Mouse (Mus musculus): ENCODE data around the gene Mgme1. TPM values are rescaled to one million over a fixed set of nuclear protein-coding genes. Genes with fewer than 3 reads are reported as not detected.

The Mgme1 gene
- polyA plus RNA-seq, 1 experiment from 2014 or later: 12.5 TPM

DNA sequence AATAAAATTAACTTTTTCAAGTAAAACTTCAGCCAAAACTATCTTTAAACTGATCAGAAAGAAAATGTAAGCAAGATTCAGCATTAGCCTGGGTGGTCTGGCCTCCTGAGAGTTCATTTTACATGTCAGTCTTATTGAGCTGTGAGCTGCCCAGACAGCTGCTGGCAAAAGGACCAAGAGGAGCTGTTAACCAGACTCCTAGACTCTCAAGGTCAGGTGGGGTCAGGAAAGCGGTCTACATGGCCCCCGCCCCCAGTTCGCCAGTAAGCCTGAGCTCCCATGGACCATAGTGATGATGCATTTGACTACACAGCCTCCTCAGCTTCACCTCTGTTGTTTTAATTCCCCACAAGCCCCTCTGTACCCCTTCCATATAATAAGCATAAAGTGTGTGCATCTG lies 34.7 kb upstream of the Mgme1 start:
- no peak for DNase-seq (ENCODE audit: low spot score)
- Histone ChIP-seq H3K27me3 (replicated peaks; ENCODE audit: control insufficient read depth, insufficient read depth, low read length) (no peaks in the 10 kb centered on the region), H3K27ac (ENCODE audit: low read depth, low read length) (no peak overlapping the region), H3K9ac (ENCODE audit: low read length) (no peak overlapping the region), H3K36me3 (ENCODE audit: control insufficient read depth, insufficient read depth, low read length) (no peaks in the 10 kb centered on the region), H3K4me3 (ENCODE audit: low read depth, low read length) (no peak overlapping the region), H3K9me3 (replicated peaks; ENCODE audit: control insufficient read depth, low read length) (no peaks in the 10 kb centered on the region), H3K4me2 (ENCODE audit: low read length) (no peak overlapping the region), H3K4me1 (ENCODE audit: control insufficient read depth, insufficient read depth, low read length) (no peaks in the 10 kb centered on the region)
- no peak for ATAC-seq
- WGBS: 89% methylated on average over 3 of the region's 3 CpGs

DNA sequence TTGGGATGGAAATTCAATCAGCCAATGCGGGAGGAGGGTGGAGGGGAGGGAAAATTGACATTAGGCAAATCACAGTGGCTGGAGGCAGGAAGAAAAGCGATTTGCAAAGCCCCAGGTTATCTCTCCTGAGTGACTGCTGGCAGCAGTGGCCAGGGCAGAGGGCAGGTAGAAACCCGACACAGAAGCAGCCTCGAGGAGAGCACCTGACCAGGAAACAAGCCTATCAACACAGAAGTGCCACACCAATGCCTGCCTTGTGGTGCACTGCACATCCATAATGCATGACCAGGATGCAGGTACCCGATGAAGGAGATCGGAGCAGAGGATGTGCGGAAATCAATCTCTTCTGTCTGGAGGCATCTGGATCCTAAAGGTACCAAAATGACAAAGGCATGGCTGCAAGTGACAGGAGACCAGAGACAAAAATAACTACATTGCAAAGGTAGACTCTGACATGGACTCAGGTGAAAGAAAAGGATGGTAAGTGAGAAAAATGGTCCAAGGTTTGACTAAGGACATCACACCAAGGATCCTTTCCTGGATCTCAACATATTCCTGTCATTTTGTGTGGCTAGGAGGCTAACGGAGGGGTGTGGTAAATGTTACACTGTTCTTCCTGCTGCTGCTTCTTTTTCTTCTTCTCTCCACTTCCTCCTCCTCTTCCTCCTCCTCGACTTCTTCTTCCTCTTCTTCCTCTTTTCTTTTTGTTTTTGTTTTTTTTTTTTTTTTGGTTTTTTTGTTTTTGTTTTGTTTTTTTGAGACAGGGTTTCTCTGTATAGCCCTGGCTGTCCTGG lies 33.5 kb upstream of the Mgme1 start:
- Histone ChIP-seq H3K4me2 (ENCODE audit: low read length) (no peak overlapping the region), H3K36me3 (ENCODE audit: control insufficient read depth, insufficient read depth, low read length) (no peaks in the 10 kb centered on the region), H3K27me3 (replicated peaks; ENCODE audit: control insufficient read depth, insufficient read depth, low read length) (no peaks in the 10 kb centered on the region), H3K9ac (ENCODE audit: low read length) (no peak overlapping the region), H3K27ac (ENCODE audit: low read depth, low read length) (no peak overlapping the region), H3K9me3 (replicated peaks; ENCODE audit: control insufficient read depth, low read length) (no peaks in the 10 kb centered on the region), H3K4me1 (ENCODE audit: control insufficient read depth, insufficient read depth, low read length) (no peaks in the 10 kb centered on the region), H3K4me3 (ENCODE audit: low read depth, low read length) (no peak overlapping the region)
- ATAC-seq (no peak), DNase-seq (ENCODE audit: low spot score) (no peak)
- 71% methylated on average over 9 of the region's 9 CpGs for WGBS

DNA sequence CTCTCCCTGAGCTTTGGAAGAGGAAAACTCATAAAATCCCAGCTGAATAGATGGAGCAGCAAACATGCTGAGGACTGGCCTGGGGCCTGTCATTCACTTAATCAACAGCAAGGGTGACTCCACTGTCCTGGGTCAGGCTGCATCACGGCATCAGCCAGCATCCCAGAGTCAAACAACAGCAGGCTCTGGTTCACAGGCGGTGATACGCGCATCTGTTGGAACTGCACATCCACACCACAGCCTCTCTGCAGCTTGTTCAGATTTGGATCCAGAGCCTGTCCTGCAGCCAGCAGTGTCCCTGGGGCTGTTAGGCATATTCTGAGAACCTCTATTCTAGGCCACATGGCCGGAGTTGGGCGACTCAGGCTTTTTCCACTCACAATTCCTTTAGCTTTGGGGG lies 32.1 kb upstream of the Mgme1 start:
- H3K9ac ChIP-seq (ENCODE audit: low read length): no peak overlapping the region
- no peak overlapping the region for H3K27ac ChIP-seq (ENCODE audit: low read depth, low read length)
- H3K4me1 ChIP-seq (ENCODE audit: control insufficient read depth, insufficient read depth, low read length): no peaks in the 10 kb centered on the region
- no peaks in the 10 kb centered on the region for H3K9me3 ChIP-seq (replicated peaks; ENCODE audit: control insufficient read depth, low read length)
- H3K4me3 ChIP-seq (ENCODE audit: low read depth, low read length): no peak overlapping the region
- no peak for DNase-seq (ENCODE audit: low spot score)
- H3K27me3 ChIP-seq (replicated peaks; ENCODE audit: control insufficient read depth, insufficient read depth, low read length): no peaks in the 10 kb centered on the region
- WGBS: 86% methylated on average over 6 of the region's 6 CpGs
- no peak overlapping the region for H3K4me2 ChIP-seq (ENCODE audit: low read length)
- no peak for ATAC-seq
- H3K36me3 ChIP-seq (ENCODE audit: control insufficient read depth, insufficient read depth, low read length): no peaks in the 10 kb centered on the region

DNA sequence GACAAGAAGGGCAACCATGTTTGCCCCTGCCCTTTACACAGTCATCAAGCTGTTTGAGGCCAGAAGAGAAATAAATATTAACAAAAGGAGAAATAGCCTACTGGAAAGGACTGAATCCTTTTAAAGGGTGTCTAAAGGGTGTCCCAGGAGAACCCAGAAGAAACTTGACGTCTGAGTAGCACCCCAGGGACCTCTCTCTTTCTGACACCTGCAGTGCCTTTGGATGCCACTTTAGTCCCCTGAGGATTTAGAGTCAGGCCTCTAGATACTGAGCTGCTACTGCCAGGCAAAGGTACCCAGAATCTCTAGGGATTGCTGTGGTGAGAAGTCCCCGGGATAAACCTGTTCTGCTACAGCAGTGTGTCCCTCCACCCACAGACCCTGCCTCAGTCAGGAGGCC lies 31.1 kb upstream of the Mgme1 start:
- DNase-seq (ENCODE audit: low spot score): no peak
- no peak for ATAC-seq
- 62% methylated on average over 2 of the region's 2 CpGs for WGBS
- no peaks in the 10 kb centered on the region for H3K4me1 ChIP-seq (ENCODE audit: control insufficient read depth, insufficient read depth, low read length)
- no peak overlapping the region for H3K4me2 ChIP-seq (ENCODE audit: low read length)
- H3K27ac ChIP-seq (ENCODE audit: low read depth, low read length): no peak overlapping the region
- no peaks in the 10 kb centered on the region for H3K9me3 ChIP-seq (replicated peaks; ENCODE audit: control insufficient read depth, low read length)
- no peak overlapping the region for H3K9ac ChIP-seq (ENCODE audit: low read length)
- no peaks in the 10 kb centered on the region for H3K36me3 ChIP-seq (ENCODE audit: control insufficient read depth, insufficient read depth, low read length)
- H3K4me3 ChIP-seq (ENCODE audit: low read depth, low read length): no peak overlapping the region
- H3K27me3 ChIP-seq (replicated peaks; ENCODE audit: control insufficient read depth, insufficient read depth, low read length): no peaks in the 10 kb centered on the region

DNA sequence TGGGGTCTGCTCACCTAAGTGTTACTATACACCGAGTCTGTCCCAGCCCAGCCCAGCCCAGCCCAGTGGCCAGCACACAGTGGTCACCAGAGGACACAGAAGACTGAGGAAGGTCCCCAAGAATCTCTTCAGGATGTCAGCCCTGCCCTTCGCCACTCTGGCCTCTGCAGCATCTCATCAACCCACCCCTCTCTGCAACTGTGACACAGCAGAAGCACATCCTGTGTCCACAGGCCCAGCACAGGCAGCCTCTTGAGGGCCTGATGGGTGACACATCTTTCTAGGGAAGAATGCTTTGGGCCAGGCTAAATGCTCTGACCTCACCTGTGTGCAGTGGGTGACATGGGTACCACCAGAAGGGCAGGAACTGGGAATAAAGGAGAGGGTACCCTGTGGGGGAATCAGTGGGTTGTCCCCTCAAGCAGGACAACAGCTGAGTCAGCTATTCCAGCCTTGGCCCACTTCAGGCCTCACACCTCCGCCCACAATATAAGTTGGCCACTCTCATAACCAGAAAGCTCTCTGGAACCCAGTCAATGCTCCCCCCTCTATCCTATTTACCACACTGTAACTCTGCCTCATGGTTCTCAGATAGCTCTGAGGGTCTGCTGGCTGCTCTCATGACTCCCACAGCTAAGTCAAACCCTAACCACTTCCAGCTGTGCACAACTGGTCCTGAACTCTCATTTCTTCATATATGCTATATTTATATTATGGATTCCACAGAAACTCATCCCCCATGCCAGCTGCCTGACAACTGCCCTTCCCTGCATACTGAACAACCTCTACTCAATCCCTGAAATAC lies 30.2 kb upstream of the Mgme1 start:
- Histone ChIP-seq H3K4me3 (ENCODE audit: low read depth, low read length) (no peak overlapping the region), H3K9ac (ENCODE audit: low read length) (no peak overlapping the region), H3K9me3 (replicated peaks; ENCODE audit: control insufficient read depth, low read length) (no peaks in the 10 kb centered on the region), H3K36me3 (ENCODE audit: control insufficient read depth, insufficient read depth, low read length) (no peaks in the 10 kb centered on the region), H3K27me3 (replicated peaks; ENCODE audit: control insufficient read depth, insufficient read depth, low read length) (no peaks in the 10 kb centered on the region), H3K4me2 (ENCODE audit: low read length) (no peak overlapping the region), H3K27ac (ENCODE audit: low read depth, low read length) (no peak overlapping the region), H3K4me1 (ENCODE audit: control insufficient read depth, insufficient read depth, low read length) (no peaks in the 10 kb centered on the region)
- WGBS: 88% methylated on average over 3 of the region's 3 CpGs
- ATAC-seq: no peak
- DNase-seq (ENCODE audit: low spot score): no peak

DNA sequence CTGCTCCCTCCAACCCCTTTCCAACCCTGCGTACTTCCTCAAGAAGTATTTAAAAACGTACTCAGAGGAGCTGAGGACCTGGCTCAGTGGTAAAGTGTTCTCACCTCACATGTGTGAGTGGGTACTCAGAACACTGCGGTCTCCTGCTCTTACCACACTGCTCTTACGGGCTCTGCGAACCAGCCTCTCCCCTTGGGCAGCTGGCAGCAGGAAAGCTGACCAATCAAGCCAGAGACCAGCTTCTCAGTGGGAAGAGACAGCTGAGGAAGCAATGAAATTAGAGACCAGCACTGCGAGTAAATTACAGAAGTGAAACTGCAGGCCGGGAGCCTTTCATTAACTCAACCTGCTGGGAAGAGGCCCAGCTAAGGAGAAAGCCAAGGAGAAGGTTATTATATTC lies 25.0 kb upstream of the Mgme1 start:
- no peak overlapping the region for H3K4me3 ChIP-seq (ENCODE audit: low read depth, low read length)
- H3K27me3 ChIP-seq (replicated peaks; ENCODE audit: control insufficient read depth, insufficient read depth, low read length): no peaks in the 10 kb centered on the region
- H3K36me3 ChIP-seq (ENCODE audit: control insufficient read depth, insufficient read depth, low read length): peaks cover 19% of the 10 kb centered on the region
- H3K27ac ChIP-seq (ENCODE audit: low read depth, low read length): no peak overlapping the region; the same call in 1 of the 2 replicates
- no peaks in the 10 kb centered on the region for H3K9me3 ChIP-seq (replicated peaks; ENCODE audit: control insufficient read depth, low read length)
- H3K9ac ChIP-seq (ENCODE audit: low read length): no peak overlapping the region
- no peaks in the 10 kb centered on the region for H3K4me1 ChIP-seq (ENCODE audit: control insufficient read depth, insufficient read depth, low read length)
- ATAC-seq (no peak), DNase-seq (ENCODE audit: low spot score) (no peak)
- H3K4me2 ChIP-seq (ENCODE audit: low read length): no peak overlapping the region
- 70% methylated on average over 7 of the region's 7 CpGs for WGBS

DNA sequence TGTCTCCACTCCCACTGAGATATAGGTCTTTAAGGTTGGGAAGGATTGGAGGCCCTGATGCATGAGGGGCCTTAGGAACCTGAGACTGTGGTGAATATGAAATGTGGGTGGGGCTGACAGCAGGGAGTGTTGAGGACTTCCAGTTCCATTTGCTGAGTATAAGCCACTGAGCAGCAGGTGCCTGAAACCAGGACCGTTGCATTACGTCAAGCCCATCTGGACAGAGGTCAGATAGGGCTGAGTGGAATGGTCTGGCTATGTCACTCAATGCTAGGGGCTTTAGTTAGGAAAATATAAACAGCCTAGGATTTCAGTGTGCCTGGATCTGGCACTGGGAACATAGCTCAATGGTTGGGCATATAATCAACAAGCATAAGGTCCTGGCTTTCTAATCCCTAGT lies 24.2 kb upstream of the Mgme1 start:
- Histone ChIP-seq H3K4me2 (ENCODE audit: low read length) (no peak overlapping the region), H3K9ac (ENCODE audit: low read length) (no peak overlapping the region), H3K9me3 (replicated peaks; ENCODE audit: control insufficient read depth, low read length) (no peaks in the 10 kb centered on the region), H3K27ac (ENCODE audit: low read depth, low read length) (no peak overlapping the region), H3K4me1 (ENCODE audit: control insufficient read depth, insufficient read depth, low read length) (no peaks in the 10 kb centered on the region), H3K36me3 (ENCODE audit: control insufficient read depth, insufficient read depth, low read length) (peaks cover 27% of the 10 kb centered on the region), H3K4me3 (ENCODE audit: low read depth, low read length) (no peak overlapping the region), H3K27me3 (replicated peaks; ENCODE audit: control insufficient read depth, insufficient read depth, low read length) (no peaks in the 10 kb centered on the region)
- ATAC-seq (no peak), DNase-seq (ENCODE audit: low spot score) (no peak)
- WGBS: 88% methylated on average over 2 of the region's 2 CpGs

DNA sequence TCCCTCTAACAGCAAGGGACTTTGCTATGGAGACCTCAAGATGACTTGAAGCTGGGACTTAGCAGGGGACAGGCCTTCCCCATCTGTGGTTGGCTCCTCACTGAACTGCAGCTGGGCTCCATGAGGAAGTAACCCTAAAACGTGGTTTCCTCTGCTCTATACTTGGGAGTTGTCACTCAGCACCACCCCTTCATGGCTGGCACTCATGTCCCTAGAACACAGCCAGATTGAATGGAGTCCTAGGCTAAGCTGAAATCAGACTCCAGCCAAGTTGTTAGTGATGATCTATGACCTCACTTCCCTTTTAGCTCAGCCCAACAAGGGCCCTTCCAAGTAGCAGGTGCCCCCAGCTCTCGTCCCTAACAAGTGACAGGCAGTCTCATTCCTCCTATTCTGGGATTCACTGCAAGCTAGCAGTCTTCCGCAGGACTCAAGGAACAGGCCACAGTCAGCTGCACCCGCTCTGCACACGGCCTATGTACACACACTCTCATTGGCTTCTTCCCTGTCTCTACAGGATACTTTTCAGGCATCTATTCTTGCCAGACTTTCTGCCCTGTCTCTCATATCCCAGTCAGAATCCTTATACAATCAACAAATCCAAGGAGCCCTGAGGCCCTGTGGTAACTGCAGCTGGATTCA lies 23.0 kb upstream of the Mgme1 start:
- WGBS: 50% methylated on average over 5 of the region's 5 CpGs
- no peak overlapping the region for H3K4me3 ChIP-seq (ENCODE audit: low read depth, low read length)

More for the DNA sequence above, 23.0 kb upstream of the Mgme1 start:
- Histone ChIP-seq H3K27ac (ENCODE audit: low read depth, low read length) (no peak overlapping the region), H3K9me3 (replicated peaks; ENCODE audit: control insufficient read depth, low read length) (no peaks in the 10 kb centered on the region), H3K27me3 (replicated peaks; ENCODE audit: control insufficient read depth, insufficient read depth, low read length) (no peaks in the 10 kb centered on the region), H3K4me1 (ENCODE audit: control insufficient read depth, insufficient read depth, low read length) (no peaks in the 10 kb centered on the region), H3K36me3 (ENCODE audit: control insufficient read depth, insufficient read depth, low read length) (peaks cover 39% of the 10 kb centered on the region), H3K9ac (ENCODE audit: low read length) (no peak overlapping the region), H3K4me2 (ENCODE audit: low read length) (no peak overlapping the region)
- DNase-seq (ENCODE audit: low spot score) (no peak), ATAC-seq (no peak)
